Mouse (Mus musculus) CD4-positive, CD25-positive, alpha-beta regulatory T cell, adult 2 months (primary cell): ENCODE data around the gene Prorsd1.
"Not testable (repeated sequence)": the region's sequence is repeated elsewhere in the genome, so short reads cannot be mapped to it uniquely, and the experiment has no call there.

ENCODE experiments used
- DNase-seq: peaks from one replicate; pipeline ENCODE4 v3.0.0-alpha.2; 2012; ENCODE audit warnings: low read depth, low spot score

Prorsd1 gene

GRCm38 (mm10) chr11:29514682-29515412 lies at the start of gene Prorsd1:
Prorsd1 (minus strand) TSS chr11:29515033.
- DNase-seq, result peak; percentile 96

- DNase-seq, result no peak
Observed at GRCm38 (mm10) chr11:29563406-29563805, 48.6 kb upstream of the Prorsd1 start.

GRCm38 (mm10) chr11:29560990-29561389 lies 46.2 kb upstream of the Prorsd1 start:
- no peak for DNase-seq

DNA sequence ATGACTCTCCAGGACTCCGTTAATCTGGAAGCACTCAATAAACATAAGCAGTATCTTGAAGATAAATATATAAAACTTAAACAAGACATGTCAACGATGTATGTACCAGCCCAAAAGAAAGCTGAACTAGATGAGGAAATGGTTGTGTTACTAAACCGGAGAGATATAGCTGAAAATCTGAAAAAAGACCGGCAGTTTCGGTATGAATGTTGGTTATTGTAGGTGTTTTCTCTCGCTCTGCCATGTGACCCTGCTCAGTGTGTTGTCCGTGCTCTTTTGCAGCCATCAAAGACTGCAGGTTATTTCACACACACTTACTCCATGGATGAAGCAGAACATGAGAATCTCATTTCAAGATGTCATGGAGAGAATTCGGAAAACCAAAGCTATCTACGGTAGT lies 45.6 kb upstream of the Prorsd1 start:
- DNase-seq, result peak; percentile 37

- peak; percentile 8 for DNase-seq
Observed at GRCm38 (mm10) chr11:29549425-29549778, 34.6 kb upstream of the Prorsd1 start.

GRCm38 (mm10) chr11:29548504-29549424 lies 33.9 kb upstream of the Prorsd1 start:
- peak; percentile 23 for DNase-seq

DNA sequence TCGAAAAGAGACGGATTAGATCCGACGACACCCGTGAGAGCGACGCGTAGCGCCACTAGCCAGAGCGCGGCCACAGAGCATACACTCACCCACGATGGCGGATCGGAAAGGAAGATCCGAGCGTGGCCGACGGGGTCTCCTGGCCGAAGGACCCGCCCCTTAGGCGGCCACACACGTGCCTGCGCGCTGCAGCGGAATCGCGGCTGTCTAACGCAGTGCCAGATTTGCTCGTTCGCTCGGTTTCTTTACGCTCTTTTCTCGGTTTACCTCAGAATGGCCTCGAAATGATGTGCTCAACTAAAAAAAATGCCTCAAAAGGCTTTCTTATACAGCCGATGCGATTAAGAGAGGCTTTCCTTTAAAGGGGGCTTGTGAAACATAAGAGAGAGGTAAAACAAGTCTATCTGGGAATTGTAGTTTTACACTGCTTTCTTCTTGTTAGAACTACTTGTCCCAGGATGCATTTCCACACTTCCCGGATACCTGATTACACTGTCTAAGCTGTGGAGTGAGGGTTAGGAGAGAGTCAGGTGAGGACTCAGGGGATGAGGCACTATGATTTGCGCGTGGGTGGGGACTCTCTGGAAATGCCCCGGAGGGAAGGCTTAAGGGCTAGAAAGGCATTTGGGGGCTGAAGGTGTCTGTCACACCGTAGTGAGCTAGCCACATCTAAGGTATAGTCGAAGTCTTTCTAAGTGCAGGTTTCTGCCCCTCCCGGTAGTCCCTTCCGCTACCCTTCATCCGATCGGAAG lies 33.1 kb upstream of the Prorsd1 start, which contains the start of the genes Clhc1 and Rps27a:
Gene Clhc1, plus strand, starts transcription at position 199 of the 752 bp plus-strand sequence.
Gene Rps27a, minus strand, starts transcription at position 358 of the 752 bp plus-strand sequence.
- peak; percentile 96 for DNase-seq

- no peak for DNase-seq
Observed at GRCm38 (mm10) chr11:29547249-29547751, 32.5 kb upstream of the Prorsd1 start.

- no peak for DNase-seq
Observed at GRCm38 (mm10) chr11:29546762-29547161, 31.9 kb upstream of the Prorsd1 start.

DNA sequence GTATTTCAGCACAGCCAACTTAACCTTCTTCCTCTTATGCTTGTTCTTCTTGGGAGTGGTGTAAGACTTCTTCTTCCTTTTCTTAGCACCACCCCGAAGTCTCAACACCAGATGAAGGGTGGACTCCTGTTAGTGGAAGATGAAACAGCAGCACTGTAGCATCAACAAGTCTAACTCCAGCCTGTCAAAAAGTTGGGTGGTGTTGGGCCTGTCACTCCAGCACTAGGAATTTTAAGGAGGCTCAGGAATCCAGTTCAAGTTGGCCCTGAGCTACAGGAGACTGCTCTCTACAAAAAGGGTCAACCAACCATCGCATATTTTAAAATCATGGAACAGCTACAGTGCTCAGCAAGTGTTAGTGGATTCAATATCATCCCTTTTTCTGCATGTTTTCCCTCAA lies 31.5 kb upstream of the Prorsd1 start:
- not testable (repeated sequence) for DNase-seq

- DNase-seq, result not testable (repeated sequence)
Observed at GRCm38 (mm10) chr11:29545150-29545752, 30.4 kb upstream of the Prorsd1 start.

GRCm38 (mm10) chr11:29544225-29544945 lies 29.6 kb upstream of the Prorsd1 start:
- DNase-seq, result no peak

DNA sequence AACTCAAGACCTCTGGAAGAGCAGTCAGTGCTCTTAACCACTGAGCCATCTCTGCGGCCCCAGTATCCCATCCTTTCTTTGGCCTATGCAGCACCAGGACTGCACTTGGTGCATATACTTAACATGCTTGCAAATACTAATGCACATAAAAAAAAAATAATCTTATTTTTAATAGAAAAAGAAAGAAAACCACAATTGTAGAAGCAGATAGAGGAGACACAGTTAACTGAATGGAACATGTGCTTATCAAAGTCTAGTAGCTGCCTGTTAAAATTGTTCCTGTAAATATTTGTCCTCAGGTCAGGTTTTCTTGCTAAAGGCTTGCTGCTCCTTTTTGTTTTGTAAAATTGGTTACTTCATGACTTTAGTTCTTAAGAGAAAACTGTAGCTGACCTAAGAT lies 23.4 kb upstream of the Prorsd1 start:
- no peak for DNase-seq

DNA sequence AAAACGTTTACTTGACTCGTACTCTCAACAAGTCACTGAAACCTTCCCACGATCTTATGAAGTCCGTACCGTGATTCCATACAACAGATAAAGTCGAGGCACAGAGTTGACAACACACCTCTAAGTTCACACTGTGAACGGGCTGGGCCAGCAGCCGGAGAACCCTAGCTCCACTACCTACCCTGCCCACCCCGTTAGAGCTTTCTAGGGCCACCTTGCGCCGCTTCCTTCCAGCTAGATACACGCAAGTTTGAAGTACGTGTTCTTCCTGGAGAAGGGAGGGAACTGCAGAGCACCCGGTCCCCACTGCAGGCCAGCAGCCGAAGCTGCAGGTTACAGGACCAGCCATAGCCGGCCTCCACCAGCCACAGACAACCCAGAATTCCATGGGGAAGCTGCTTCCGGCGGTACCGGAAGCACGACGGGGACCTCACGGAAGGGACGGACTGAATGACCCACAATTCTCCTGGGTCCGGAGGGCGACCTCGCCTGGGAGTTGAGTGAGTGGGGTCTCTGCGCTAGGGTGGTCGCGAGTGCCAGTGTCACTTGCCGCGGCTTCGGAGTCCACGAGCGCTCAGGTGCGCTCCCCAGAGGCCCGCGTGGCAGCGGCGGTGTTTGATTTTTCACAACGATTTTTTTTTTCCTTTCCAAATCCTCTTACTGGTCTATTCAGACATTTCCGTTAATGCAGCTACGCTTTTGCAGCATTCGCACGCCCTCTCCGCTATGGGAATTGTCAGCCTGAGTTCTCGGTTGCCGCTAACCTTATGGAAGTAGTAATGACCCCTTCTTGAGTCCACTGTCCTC lies 11.4 kb upstream of the Prorsd1 start, which contains the start of gene Mtif2:
Gene Mtif2, plus strand, starts transcription at position 421 of the 807 bp plus-strand sequence.
- peak; percentile 69 for DNase-seq

DNA sequence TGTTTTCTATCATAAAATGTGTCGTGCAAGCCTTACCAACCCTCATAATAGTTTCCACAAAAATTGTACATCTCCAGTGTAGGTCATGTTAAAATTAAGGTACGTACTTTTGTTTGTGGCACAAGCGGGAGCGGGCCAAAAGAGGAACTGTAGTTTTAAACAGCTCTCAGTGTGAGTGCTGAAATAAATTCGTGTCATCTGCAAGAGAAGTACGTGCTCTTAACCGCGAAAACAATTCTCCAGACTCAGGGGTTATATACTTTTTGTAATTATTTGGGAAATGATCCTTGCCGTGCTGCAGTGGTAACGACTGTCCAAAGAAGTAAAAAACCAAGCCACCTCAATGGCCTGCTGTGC lies 530 bp downstream of the Prorsd1 start:
- DNase-seq, result peak; percentile 10

- DNase-seq, result no peak
Observed at GRCm38 (mm10) chr11:29512818-29513535, 1.9 kb downstream of the Prorsd1 start.

DNA sequence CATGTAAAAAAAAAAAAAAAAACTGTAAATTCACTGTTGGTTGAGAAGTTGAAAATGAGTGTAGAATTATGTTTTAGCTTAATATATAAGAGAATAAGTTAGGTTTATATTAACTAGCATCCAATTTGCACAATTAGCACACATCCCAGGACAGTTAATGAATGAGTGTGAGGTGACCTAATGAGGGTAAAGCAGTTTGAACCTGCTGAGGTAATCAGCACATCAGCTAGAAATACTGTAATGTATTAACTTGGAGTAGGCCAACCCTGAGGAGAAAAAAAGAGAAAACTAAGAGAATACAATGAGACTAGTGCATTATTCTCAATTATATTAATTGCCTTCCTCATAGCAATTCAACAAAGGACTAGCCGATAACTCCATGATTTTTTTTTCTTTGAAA lies 5.4 kb downstream of the Prorsd1 start:
- DNase-seq, result no peak

GRCm38 (mm10) chr11:29504899-29505625 lies 9.8 kb downstream of the Prorsd1 start:
- DNase-seq, result no peak
